Mouse (Mus musculus): ENCODE measurements around the gene Ube2k.

GRCm38 (mm10) chr5:65574876-65575275 is 37.8 kb downstream of the Ube2k start:
- no peak for TF ChIP-seq POU5F1 (IDR thresholded peaks at IDR 0.05; ENCODE audit: borderline replicate concordance, low read length)
- no peak for TF ChIP-seq CTCF (conservative IDR thresholded peaks at IDR 0.05; ENCODE audit: low read length)
- TF ChIP-seq NANOG (IDR thresholded peaks at IDR 0.05; ENCODE audit: borderline replicate concordance, low read length): no peak
